Mouse (Mus musculus) stomach, embryonic 14.5 days (tissue): ENCODE results near the gene Ralgapa2. TPM values are rescaled to one million over a fixed set of nuclear protein-coding genes. Genes with fewer than 3 reads are reported as not detected.
A peak's percentile ranks its signal among the peaks of the same experiment; 100 is the strongest.

Source experiments
- ATAC-seq: fragments of 200-750 bp; cut with Nextera tagmentation; 2 replicates; pipeline ENCODE4 v1.8.0; 2017; ENCODE audit warnings: low read depth, moderate TSS enrichment; ENCODE audit not compliant: insufficient number of reproducible peaks, insufficient read depth, low FRiP score
- H3K27ac ChIP-seq: fragments of 300-500 bp; sonication (generic); 2 replicates; pipeline ENCODE4 v1.5.1; 2014; ENCODE audit warnings: mild to moderate bottlenecking, low read length, moderate library complexity, mixed read lengths
- H3K27me3 ChIP-seq: fragments of 300-500 bp; sonication (generic); 2 replicates; pipeline ENCODE4 v1.6.1; 2014; ENCODE audit warnings: low read length, control low read depth, mixed read lengths; ENCODE audit not compliant: control insufficient read depth, insufficient read depth
- H3K36me3 ChIP-seq: fragments of 300-500 bp; sonication (generic); 2 replicates; pipeline ENCODE4 v1.6.1; 2014; ENCODE audit warnings: mild to moderate bottlenecking, control low read depth, low read length, moderate library complexity, mixed read lengths; ENCODE audit not compliant: control insufficient read depth, insufficient read depth
- H3K4me1 ChIP-seq: fragments of 300-500 bp; sonication (generic); 2 replicates; pipeline ENCODE4 v1.6.1; 2014; ENCODE audit warnings: low read length, control low read depth, mixed read lengths; ENCODE audit not compliant: control insufficient read depth, insufficient read depth
- H3K4me2 ChIP-seq: fragments of 300-500 bp; sonication (generic); replicated peaks from 2 replicates; pipeline ENCODE4 v1.6.1; 2014; ENCODE audit warnings: low read depth, low read length, control low read depth
- H3K4me3 ChIP-seq: fragments of 300-500 bp; sonication (generic); 2 replicates; pipeline ENCODE4 v1.5.1; 2014; ENCODE audit warnings: low read depth, low read length, control low read depth
- H3K9ac ChIP-seq: fragments of 300-500 bp; sonication (generic); replicated peaks from 2 replicates; pipeline ENCODE4 v1.6.1; 2014; ENCODE audit warnings: low read depth, mild to moderate bottlenecking, control low read depth, low read length, moderate library complexity, mixed read lengths
- H3K9me3 ChIP-seq: fragments of 300-500 bp; sonication (generic); 2 replicates; pipeline ENCODE4 v1.6.1; 2016; ENCODE audit warnings: low read depth, low read length, control low read depth; ENCODE audit not compliant: control insufficient read depth
- WGBS: fragments of 180-500 bp; shearing (Covaris S2); extraction: QIAGEN DNeasy Blood & Tissue Kit; methylation state at CpG from one replicate; pipeline ENCODE4 v1.1.7; 2014; 5-methylcytosine and 5-hydroxymethylcytosine counted together
- polyA plus RNA-seq: library from polyadenylated mRNA; unstranded; fragments of >200 nt; fragmentation: Nextera tagmentation; extraction: Ambion mirVana; gene quantifications from 2 replicates; pipeline ENCODE4 v1.2.1, GENCODE M21; 2014

Gene Ralgapa2
- polyA plus RNA-seq, 1 experiment from 2014 or later: 13.8 TPM

DNA sequence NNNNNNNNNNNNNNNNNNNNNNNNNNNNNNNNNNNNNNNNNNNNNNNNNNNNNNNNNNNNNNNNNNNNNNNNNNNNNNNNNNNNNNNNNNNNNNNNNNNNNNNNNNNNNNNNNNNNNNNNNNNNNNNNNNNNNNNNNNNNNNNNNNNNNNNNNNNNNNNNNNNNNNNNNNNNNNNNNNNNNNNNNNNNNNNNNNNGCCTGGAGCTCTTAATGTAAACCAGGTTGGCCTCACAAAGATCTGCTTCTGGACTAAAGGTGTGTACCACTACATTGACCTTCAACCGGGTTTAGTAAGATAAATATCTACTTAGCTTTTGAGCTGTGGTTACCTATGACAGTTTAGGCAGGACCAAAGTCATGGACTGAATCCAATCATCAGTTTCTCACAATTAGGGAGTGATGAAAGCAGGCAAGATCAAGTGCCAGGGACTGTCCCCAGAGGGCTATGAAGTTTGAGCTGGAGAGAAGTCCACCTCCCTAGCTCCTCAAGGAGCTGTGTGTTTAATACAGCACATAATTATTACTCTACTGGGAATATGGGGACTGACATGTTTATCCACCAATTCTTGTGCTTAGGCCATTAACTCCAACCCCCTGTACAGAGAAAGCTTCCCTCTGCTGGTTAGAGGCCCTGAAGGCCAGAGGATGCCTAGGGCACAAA lies 32.1 kb upstream of the Ralgapa2 start:
- no peak overlapping the region for H3K4me2 ChIP-seq
- H3K9ac ChIP-seq: no peak overlapping the region
- peaks cover 5% of the 10 kb centered on the region; the same call in 1 of the 2 replicates for H3K4me1 ChIP-seq
- WGBS: 66% methylated on average over 1 of the region's 1 CpGs
- H3K27ac ChIP-seq: no peak overlapping the region
- H3K9me3 ChIP-seq: peaks cover 5% of the 10 kb centered on the region; the same call in 1 of the 2 replicates
- ATAC-seq: no peak
- H3K27me3 ChIP-seq: no peaks in the 10 kb centered on the region
- no peak overlapping the region for H3K4me3 ChIP-seq
- no peaks in the 10 kb centered on the region for H3K36me3 ChIP-seq

DNA sequence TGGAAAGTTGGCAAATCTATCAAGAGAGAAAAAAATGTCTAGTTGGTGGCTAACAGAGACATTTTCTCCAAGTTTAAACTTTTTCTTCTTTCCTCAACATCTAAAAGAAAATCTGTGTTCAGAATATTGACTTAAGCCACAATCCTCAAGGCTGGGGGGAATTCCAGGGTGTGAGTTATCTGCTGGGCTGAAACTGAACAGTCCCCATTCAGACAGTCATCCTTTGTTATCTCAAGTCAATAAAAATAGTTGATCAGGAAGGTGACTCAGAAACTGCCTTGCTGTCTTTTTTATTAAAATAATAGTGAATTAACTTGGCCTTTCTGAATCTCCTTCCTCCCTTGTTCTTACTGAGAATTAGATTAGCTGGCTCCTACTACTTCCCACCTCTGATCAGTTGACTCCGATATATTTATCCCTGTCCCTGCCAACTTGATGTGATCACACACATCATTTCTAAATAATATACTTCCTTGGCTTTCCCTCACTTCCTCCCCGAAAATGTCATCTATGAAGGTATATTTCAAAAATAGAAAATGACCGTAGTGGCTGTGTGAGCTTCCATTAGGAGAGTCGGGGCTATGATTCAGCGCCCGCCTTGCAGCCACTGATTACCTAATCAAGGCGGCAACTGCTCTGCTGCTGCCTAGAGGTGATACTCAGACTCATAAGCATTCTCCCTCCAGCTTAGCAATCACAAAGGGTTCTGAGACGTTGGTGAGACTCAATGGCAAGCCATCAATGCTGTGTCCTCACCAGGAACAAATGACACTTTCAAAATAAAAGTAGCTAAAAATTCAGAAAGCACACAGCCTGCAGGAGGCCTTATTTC lies 21.2 kb upstream of the Ralgapa2 start:
- H3K9ac ChIP-seq: no peak overlapping the region
- H3K4me1 ChIP-seq: no peaks in the 10 kb centered on the region
- H3K36me3 ChIP-seq: no peaks in the 10 kb centered on the region
- H3K9me3 ChIP-seq: no peaks in the 10 kb centered on the region
- H3K4me3 ChIP-seq: no peak overlapping the region
- no peaks in the 10 kb centered on the region for H3K27me3 ChIP-seq
- WGBS: 62% methylated on average over 8 of the region's 8 CpGs
- no peak overlapping the region for H3K4me2 ChIP-seq
- H3K27ac ChIP-seq: no peak overlapping the region
- peak; percentile 53; the same call in 1 of the 2 replicates for ATAC-seq

DNA sequence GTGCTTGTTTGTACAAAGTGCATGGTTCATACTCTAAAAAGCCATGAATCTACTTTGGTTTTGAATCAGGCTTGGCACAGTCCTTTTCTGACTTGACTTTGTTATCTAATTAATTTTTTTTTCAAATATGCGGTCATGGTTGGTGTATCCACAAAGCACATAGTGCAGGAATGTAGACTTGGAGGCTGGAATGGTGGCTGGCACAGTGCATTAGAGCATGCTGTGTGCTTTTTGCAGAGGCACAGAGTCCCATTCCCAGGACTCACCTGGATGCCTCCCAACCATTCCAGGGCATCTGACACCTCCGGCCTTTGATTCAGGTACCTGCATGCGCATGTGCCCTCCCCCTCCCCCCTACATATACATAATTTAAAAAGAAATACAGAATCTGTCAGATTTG lies 20.3 kb upstream of the Ralgapa2 start:
- no peak overlapping the region for H3K4me3 ChIP-seq
- H3K9me3 ChIP-seq: no peaks in the 10 kb centered on the region
- ATAC-seq: no peak
- no peaks in the 10 kb centered on the region for H3K4me1 ChIP-seq
- H3K9ac ChIP-seq: no peak overlapping the region
- H3K36me3 ChIP-seq: no peaks in the 10 kb centered on the region
- WGBS: 85% methylated on average over 3 of the region's 3 CpGs
- no peak overlapping the region for H3K4me2 ChIP-seq
- H3K27ac ChIP-seq: no peak overlapping the region
- no peaks in the 10 kb centered on the region for H3K27me3 ChIP-seq

DNA sequence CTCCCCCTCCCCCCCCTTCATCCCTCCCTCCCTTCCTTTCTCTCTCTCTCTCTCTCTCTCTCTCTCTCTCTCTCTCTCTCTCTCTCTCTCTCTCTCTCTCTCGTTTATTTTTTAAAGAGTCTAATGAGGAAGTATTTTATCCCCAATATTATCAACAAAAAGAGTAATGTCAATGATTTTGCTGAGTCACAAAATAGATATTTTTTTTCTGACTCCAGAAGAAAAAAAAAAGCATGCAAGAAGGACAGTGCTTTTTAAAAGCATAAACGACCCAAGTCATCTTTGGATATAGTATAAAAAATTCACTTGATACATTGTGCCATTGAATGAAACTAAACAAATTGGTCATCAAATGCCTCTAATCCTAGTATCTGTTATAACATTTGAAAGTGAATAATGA lies 13.3 kb upstream of the Ralgapa2 start:
- H3K9ac ChIP-seq: no peak overlapping the region
- WGBS: 31% methylated on average over 2 of the region's 2 CpGs
- H3K27me3 ChIP-seq: no peaks in the 10 kb centered on the region
- H3K27ac ChIP-seq: no peak overlapping the region
- no peaks in the 10 kb centered on the region for H3K9me3 ChIP-seq
- H3K36me3 ChIP-seq: no peaks in the 10 kb centered on the region
- H3K4me2 ChIP-seq: no peak overlapping the region
- H3K4me1 ChIP-seq: no peaks in the 10 kb centered on the region
- no peak for ATAC-seq
- no peak overlapping the region for H3K4me3 ChIP-seq

DNA sequence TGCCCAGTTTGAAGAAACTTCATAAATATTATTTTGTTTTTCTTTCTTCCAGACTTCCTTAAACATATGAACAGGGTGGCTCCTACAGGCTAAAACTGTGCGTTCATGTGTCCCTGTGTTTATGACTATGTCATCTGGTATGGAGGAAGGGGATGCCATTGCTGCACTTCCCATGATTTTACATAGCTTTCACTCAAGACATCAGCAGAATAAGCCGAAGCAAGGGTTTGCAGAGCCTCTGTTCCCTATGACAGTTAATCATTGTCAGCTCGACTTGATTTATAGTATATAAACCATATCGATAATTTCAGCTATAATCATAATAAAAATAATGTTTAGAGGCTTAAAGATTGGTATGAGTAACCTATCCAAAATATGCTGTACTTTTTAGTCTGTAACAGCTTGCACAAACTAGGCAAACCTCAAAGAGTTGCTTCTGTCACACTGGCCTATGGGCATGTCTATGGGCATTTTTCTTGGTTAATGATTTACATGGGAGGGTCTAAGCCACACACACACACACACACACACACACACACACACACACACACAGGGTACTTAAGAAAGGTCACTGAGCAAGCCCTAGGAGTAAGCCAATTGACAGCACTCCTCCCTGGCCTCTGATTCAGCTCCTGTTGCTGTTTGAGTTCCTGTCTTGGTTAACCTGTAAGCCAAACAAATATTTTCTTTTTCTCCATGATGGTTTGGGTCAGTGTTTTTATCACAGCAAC lies 12.7 kb upstream of the Ralgapa2 start:
- 59% methylated on average over 4 of the region's 4 CpGs for WGBS
- Histone ChIP-seq H3K27me3 (no peaks in the 10 kb centered on the region), H3K4me1 (no peaks in the 10 kb centered on the region), H3K4me2 (no peak overlapping the region), H3K27ac (no peak overlapping the region), H3K36me3 (no peaks in the 10 kb centered on the region), H3K9me3 (no peaks in the 10 kb centered on the region), H3K9ac (no peak overlapping the region), H3K4me3 (no peak overlapping the region)
- ATAC-seq: peak; percentile 53; the same call in 1 of the 2 replicates

DNA sequence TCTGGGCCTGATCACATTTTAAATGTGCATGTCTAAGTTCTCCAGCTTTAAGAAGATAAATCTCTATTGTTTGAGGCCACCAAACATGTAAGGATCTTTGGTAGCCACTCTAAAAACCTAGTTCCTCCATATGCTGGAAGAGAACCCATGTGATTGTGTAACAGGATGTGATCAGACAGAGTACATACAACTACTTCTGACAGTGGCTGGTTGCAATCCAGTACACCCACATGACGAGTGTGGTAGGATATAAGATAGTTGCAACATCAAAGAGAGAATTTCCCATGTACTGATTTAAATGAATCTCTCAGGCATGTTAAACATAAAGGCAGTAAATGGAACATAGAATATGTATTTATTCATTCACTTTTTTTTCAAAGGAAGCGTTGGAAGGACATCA lies 4.8 kb upstream of the Ralgapa2 start:
- no peak for ATAC-seq
- no peaks in the 10 kb centered on the region for H3K27me3 ChIP-seq
- no peaks in the 10 kb centered on the region for H3K9me3 ChIP-seq
- H3K27ac ChIP-seq: no peak overlapping the region
- no peaks in the 10 kb centered on the region for H3K4me1 ChIP-seq
- no peak overlapping the region for H3K4me2 ChIP-seq
- no peaks in the 10 kb centered on the region for H3K36me3 ChIP-seq
- WGBS: 79% methylated on average over 2 of the region's 2 CpGs
- H3K9ac ChIP-seq: no peak overlapping the region
- no peak overlapping the region for H3K4me3 ChIP-seq

DNA sequence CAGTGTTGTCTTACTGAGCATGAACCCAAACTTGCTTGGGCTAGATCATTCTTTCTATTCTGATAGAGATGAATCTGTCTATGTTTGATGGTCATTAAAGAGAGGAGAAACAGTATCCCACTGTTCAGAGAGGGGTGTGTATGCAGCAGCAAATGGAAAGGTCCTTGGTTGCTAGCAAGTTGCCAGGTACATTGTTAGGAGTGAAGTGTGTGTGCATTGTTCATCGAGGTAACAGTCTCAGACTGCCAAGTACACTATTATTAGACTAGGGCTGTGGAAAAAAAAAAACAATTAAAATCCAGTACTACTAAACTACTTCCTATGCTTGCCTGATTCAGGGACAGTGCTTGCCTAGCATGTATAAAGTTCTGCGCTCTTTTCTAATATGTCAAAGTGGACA lies 2.9 kb upstream of the Ralgapa2 start:
- no peak for ATAC-seq
- H3K4me3 ChIP-seq: no peak overlapping the region
- H3K27ac ChIP-seq: no peak overlapping the region
- no peaks in the 10 kb centered on the region for H3K27me3 ChIP-seq
- H3K4me2 ChIP-seq: no peak overlapping the region
- WGBS: 79% methylated on average over 2 of the region's 2 CpGs
- H3K4me1 ChIP-seq: no peaks in the 10 kb centered on the region
- no peak overlapping the region for H3K9ac ChIP-seq
- no peaks in the 10 kb centered on the region for H3K9me3 ChIP-seq
- no peaks in the 10 kb centered on the region for H3K36me3 ChIP-seq

DNA sequence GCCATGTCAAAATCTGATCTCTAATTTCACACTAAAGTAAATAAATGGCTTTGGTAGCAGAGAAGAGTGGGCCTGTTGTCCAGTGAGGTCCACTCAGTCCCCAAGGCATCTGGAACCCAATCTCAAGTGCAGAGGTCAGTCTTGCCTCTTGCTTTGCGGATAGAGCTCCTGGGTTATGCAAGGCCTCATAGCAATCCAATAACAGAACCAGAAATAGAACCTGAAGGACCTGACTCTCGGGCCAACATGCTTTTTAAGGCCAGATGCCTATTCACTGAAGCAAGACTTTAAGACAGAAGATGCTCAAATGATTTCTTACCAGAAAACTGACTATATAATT lies 407 bp upstream of the Ralgapa2 start:
- H3K9ac ChIP-seq: no peak overlapping the region
- H3K4me1 ChIP-seq: no peaks in the 10 kb centered on the region
- no peaks in the 10 kb centered on the region for H3K36me3 ChIP-seq
- no peaks in the 10 kb centered on the region for H3K27me3 ChIP-seq
- 68% methylated on average over 2 of the region's 2 CpGs for WGBS
- no peak for ATAC-seq
- no peaks in the 10 kb centered on the region for H3K9me3 ChIP-seq
- peak overlapping the region; percentile 80; the same call in 1 of the 2 replicates for H3K4me3 ChIP-seq
- H3K4me2 ChIP-seq: peak overlapping the region; percentile 35
- no peak overlapping the region for H3K27ac ChIP-seq
